Comparison of ENCODE assay signal across 16 mouse cellular contexts in the genomic region with DNA sequence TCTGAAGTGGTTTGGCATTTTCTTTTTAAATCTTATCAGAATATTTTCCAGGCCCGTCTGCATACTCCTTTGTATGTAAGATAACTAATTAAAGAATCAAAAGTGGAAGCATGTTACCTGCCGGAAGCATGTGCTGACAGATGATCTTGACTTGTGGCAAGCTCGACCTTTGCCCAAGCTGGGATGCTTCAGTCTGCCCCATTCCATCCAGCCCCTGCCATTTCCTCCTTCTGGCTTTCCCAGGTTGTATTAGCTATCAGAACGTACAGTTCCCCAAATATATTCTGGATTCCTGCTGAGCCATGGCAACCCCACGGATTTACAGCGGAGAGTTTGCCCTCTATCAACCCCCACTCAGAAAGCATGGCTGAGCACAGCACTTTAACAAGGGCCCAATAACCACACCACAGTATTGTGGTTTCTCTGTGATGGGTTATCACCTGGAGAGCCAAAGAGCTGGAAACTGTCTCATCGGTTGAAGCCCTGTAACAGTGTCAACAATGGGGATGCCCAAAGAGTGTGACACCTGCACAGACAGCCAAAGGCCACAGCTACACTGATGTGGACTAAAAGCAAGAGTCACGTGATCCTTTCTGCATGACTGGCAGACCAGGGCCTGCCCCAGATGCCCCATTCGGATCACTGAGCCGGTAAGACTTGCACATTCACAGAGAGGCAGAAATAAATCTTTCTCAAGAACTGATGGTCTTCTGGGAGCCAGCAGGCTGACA.
DNase-seq lines count a peak whose midpoint lies in the region; ATAC-seq and TF ChIP-seq lines count a peak whose summit lies in the region.
"Had no signal": no experiment of that assay in that cellular context is flagged by ENCODE, and none has a peak within 500 bp of the region (broad histone marks: within the 10 kb centered on the region; RNA-seq: fewer than 3 reads in every experiment).

No protein-coding gene starts in this region.

- ATAC-seq in liver, postnatal 0 days = peak; percentile 82
- ATAC-seq in liver, embryonic 12.5 days = no peak

- peak; percentile 28 for DNase-seq in liver, postnatal 0 days
- DNase-seq in kidney, adult 18-20 months = peak; percentile 59
- peak; percentile 74 to 89 for DNase-seq in kidney, postnatal 36 days
- peak; percentile 24 for DNase-seq in thymus, postnatal 14 days
- DNase-seq in cerebellum, postnatal 10 days = no peak
- no peak for DNase-seq in heart, postnatal 4 days
- DNase-seq in left cerebral cortex, adult 9 months (ENCODE audit: low spot score in 2 of 2) = no peak
- DNase-seq: cerebellum, postnatal 14 days; gastrocnemius, postnatal 14 days; lung, postnatal 4 days; midbrain, embryonic 14.5 days had no signal

- H3K36me3 ChIP-seq in liver, postnatal 0 days (replicated peaks; ENCODE audit: insufficient read depth, low read length) = no peaks in the 10 kb centered on the region
- no peaks in the 10 kb centered on the region for H3K36me3 ChIP-seq in liver, embryonic 12.5 days
- H3K36me3 ChIP-seq: embryonic facial prominence, embryonic 13.5 days; heart, embryonic 15.5 days had no signal

- no peaks in the 10 kb centered on the region for H3K27me3 ChIP-seq in liver, postnatal 0 days (ENCODE audit: insufficient read depth, low read length)
- H3K27me3 ChIP-seq in liver, embryonic 12.5 days (replicated peaks) = no peaks in the 10 kb centered on the region
- H3K27me3 ChIP-seq: embryonic facial prominence, embryonic 13.5 days; heart, embryonic 15.5 days had no signal

- no peak overlapping the region for H3K4me3 ChIP-seq in liver, postnatal 0 days (ENCODE audit: low read depth, low read length)
- H3K4me3 ChIP-seq in liver, embryonic 12.5 days = no peak overlapping the region
- H3K4me3 ChIP-seq: embryonic facial prominence, embryonic 13.5 days; heart, embryonic 15.5 days had no signal

- no peaks in the 10 kb centered on the region for H3K9me3 ChIP-seq in liver, postnatal 0 days (ENCODE audit: low read length)
- no peaks in the 10 kb centered on the region for H3K9me3 ChIP-seq in liver, embryonic 12.5 days (replicated peaks)
- H3K9me3 ChIP-seq: embryonic facial prominence, embryonic 13.5 days; heart, embryonic 15.5 days had no signal

- H3K4me2 ChIP-seq in liver, postnatal 0 days (ENCODE audit: low read depth, low read length) = no peak overlapping the region
- H3K4me2 ChIP-seq in liver, embryonic 12.5 days = no peak overlapping the region
- H3K4me2 ChIP-seq: embryonic facial prominence, embryonic 13.5 days; heart, embryonic 15.5 days; hindbrain, embryonic 14.5 days had no signal

- WGBS in liver, postnatal 0 days (ENCODE audit: insufficient replicate concordance) = 61% methylated on average over 10 of the region's 10 CpGs
- 66% methylated on average over 10 of the region's 10 CpGs for WGBS in liver, embryonic 12.5 days (ENCODE audit: insufficient replicate concordance)

- H3K9ac ChIP-seq in liver, postnatal 0 days (replicated peaks) = no peak overlapping the region
- no peak overlapping the region for H3K9ac ChIP-seq in liver, embryonic 12.5 days
- H3K9ac ChIP-seq: embryonic facial prominence, embryonic 13.5 days; heart, embryonic 15.5 days; hindbrain, embryonic 14.5 days; liver, embryonic 14.5 days had no signal

- TF ChIP-seq EP300 in liver, postnatal 0 days (IDR thresholded peaks at IDR 0.05; ENCODE audit: low read depth) = no peak

- no peak for TF ChIP-seq CTCF in liver, postnatal 0 days (IDR thresholded peaks at IDR 0.05; ENCODE audit: low read depth)

- no peaks in the 10 kb centered on the region for H3K4me1 ChIP-seq in liver, postnatal 0 days (ENCODE audit: insufficient read depth)
- no peaks in the 10 kb centered on the region for H3K4me1 ChIP-seq in liver, embryonic 12.5 days

- H3K27ac ChIP-seq in liver, postnatal 0 days (ENCODE audit: low read depth) = no peak overlapping the region
- no peak overlapping the region for H3K27ac ChIP-seq in liver, embryonic 12.5 days
- H3K27ac ChIP-seq: embryonic facial prominence, embryonic 13.5 days; heart, embryonic 15.5 days; hindbrain, embryonic 14.5 days; liver, embryonic 14.5 days had no signal

Comparison
In these comparisons a context has a peak if more than half of its experiments do, and no peak if none do; other contexts are left out.
1. DNase-seq: peak in liver, postnatal 0 days (single experiment), kidney, adult 18-20 months (single experiment), kidney, postnatal 36 days (2 of 2) and thymus, postnatal 14 days (single experiment); none in cerebellum, postnatal 10 days (0 of 2), heart, postnatal 4 days (single experiment) and left cerebral cortex, adult 9 months (0 of 2).